Mouse (Mus musculus) thymus, adult 2 months (tissue): ENCODE results near the gene Rasal3.

Experiments used
- CTCF ChIP-seq: fragments of 200-500 bp; IDR thresholded peaks from 2 replicates; pipeline ENCODE4 v1.5.1; 2012; ENCODE audit warnings: mild to moderate bottlenecking, control low read depth, low read length, moderate library complexity, borderline replicate concordance; ENCODE audit not compliant: control insufficient read depth, poor library complexity, insufficient read depth; ENCODE audit errors: extremely low read depth
- POLR2A ChIP-seq: fragments of 200-500 bp; IDR thresholded peaks from 2 replicates; pipeline ENCODE4 v1.6.1; 2012; ENCODE audit warnings: mild to moderate bottlenecking, low read length, control low read depth, moderate library complexity; ENCODE audit not compliant: control insufficient read depth, poor library complexity, insufficient read depth; ENCODE audit errors: extremely low read depth

- TF ChIP-seq CTCF = no peak
- no peak for TF ChIP-seq POLR2A
Measured at GRCm38 (mm10) chr17:32443245-32443644, 39.9 kb upstream of the Rasal3 start.
